Mouse (Mus musculus): Measurements from ENCODE around the gene Rtf1. TPM values are rescaled to one million over a fixed set of nuclear protein-coding genes. Genes with fewer than 3 reads are reported as not detected.
"Not testable (repeated sequence)": the region's sequence is repeated elsewhere in the genome, so short reads cannot be mapped to it uniquely, and the experiment has no call there.

Gene Rtf1
- total RNA-seq (2018; cell fraction: chromatin; rRNA removed), result 10 to 100 TPM; 17.3 to 59.2 (median 42.4) TPM
- total RNA-seq (2018; cell fraction: cytosol; rRNA removed), result 10 to 100 TPM; 16.8 to 29.5 (median 21.3) TPM
- total RNA-seq (2018; cell fraction: nucleus; rRNA removed), result 10 to 100 TPM; 14.9 to 44.5 (median 25.0) TPM
- polyA plus RNA-seq (2018), result 23.0 to 38.2 TPM (median 23.7 TPM) in 3 replicates

GRCm38 (mm10) chr2:119674525-119675214, at the start of gene Rtf1:
Gene Rtf1 (plus strand): TSS chr2:119675068.
- H3K79me2 ChIP-seq (ENCODE audit: inconsistent target), result peaks cover 45% of the 10 kb centered on the region
- peak within 1 kb of the TSS; percentile 62 for H3K27ac ChIP-seq
- peak within 1 kb of the TSS; percentile 81 for H3K4me3 ChIP-seq (ENCODE audit: inconsistent target)
- under 1% methylated on average over 47 of the region's 58 CpGs for WGBS (ENCODE audit: missing documents)
- H3K36me3 ChIP-seq (ENCODE audit: inconsistent target), result no peaks in the 10 kb centered on the region

- Histone ChIP-seq H3K27ac (no peak overlapping the region), H3K4me3 (ENCODE audit: inconsistent target) (no peak overlapping the region), H3K36me3 (ENCODE audit: inconsistent target) (0 out of 2 replicates have a peak, but pooled peaks cover 5% of the 10 kb centered on the region), H3K79me2 (ENCODE audit: inconsistent target) (no peaks in the 10 kb centered on the region)
- WGBS (ENCODE audit: missing documents), result 94% methylated on average over 1 of the region's 1 CpGs
Measured at GRCm38 (mm10) chr2:119636781-119637180, 38.1 kb upstream of the Rtf1 start.

- Histone ChIP-seq H3K79me2 (ENCODE audit: inconsistent target) (no peaks in the 10 kb centered on the region), H3K36me3 (ENCODE audit: inconsistent target) (0 out of 2 replicates have a peak, but pooled peaks cover 8% of the 10 kb centered on the region), H3K27ac (no peak overlapping the region), H3K4me3 (ENCODE audit: inconsistent target) (no peak overlapping the region)
- WGBS (ENCODE audit: missing documents), result 94% methylated on average over 5 of the region's 5 CpGs
Measured at GRCm38 (mm10) chr2:119641214-119641912, 33.5 kb upstream of the Rtf1 start.

DNA sequence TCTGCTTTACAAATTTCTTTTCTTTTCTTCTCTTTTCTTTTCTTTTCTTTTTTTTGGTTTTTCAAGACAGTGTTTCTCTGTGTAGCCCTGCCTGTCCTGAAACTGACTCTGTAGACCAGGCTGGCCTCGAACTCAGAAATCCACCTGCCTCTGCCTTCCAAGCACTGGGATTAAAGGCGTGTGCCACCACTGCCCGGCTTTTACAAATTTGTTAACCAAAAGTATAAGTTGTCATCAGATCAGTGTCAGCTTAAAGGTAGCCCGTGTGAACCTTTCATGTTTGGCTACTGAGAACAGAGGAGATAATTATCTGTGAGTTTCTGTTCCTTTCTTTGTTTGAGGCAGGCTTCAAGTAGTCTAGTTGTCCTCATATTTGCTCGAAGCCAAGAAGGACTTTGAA, 30.6 kb upstream of the Rtf1 start:
- no peak overlapping the region for H3K4me3 ChIP-seq (ENCODE audit: inconsistent target)
- 0 out of 2 replicates have a peak, but pooled peaks cover 21% of the 10 kb centered on the region for H3K36me3 ChIP-seq (ENCODE audit: inconsistent target)
- H3K27ac ChIP-seq, result no peak overlapping the region
- H3K79me2 ChIP-seq (ENCODE audit: inconsistent target), result no peaks in the 10 kb centered on the region
- 91% methylated on average over 5 of the region's 5 CpGs for WGBS (ENCODE audit: missing documents)

GRCm38 (mm10) chr2:119662220-119663182, 12.4 kb upstream of the Rtf1 start, which contains the start of gene Ndufaf1:
Gene Ndufaf1 (minus strand): TSS chr2:119662827.
- H3K4me3 ChIP-seq (ENCODE audit: inconsistent target), result peak within 1 kb of the TSS; percentile 92
- H3K79me2 ChIP-seq (ENCODE audit: inconsistent target), result peaks cover 10% of the 10 kb centered on the region; the same call in 1 of the 2 replicates
- 2% methylated on average over 44 of the region's 44 CpGs for WGBS (ENCODE audit: missing documents)
- peaks cover 17% of the 10 kb centered on the region; the same call in 1 of the 2 replicates for H3K36me3 ChIP-seq (ENCODE audit: inconsistent target)
- H3K27ac ChIP-seq, result peak within 1 kb of the TSS; percentile 32

- not testable (repeated sequence) for H3K4me3 ChIP-seq (ENCODE audit: inconsistent target); H3K36me3 ChIP-seq (ENCODE audit: inconsistent target); H3K27ac ChIP-seq; H3K79me2 ChIP-seq (ENCODE audit: inconsistent target)
- 82% methylated on average over 15 of the region's 23 CpGs for WGBS (ENCODE audit: missing documents)
Measured at GRCm38 (mm10) chr2:119665744-119666143, 9.1 kb upstream of the Rtf1 start.

- Histone ChIP-seq H3K36me3 (ENCODE audit: inconsistent target) (no peaks in the 10 kb centered on the region), H3K4me3 (ENCODE audit: inconsistent target) (no peak overlapping the region), H3K27ac (no peak overlapping the region), H3K79me2 (ENCODE audit: inconsistent target) (no peaks in the 10 kb centered on the region)
- 43% methylated on average over 7 of the region's 7 CpGs for WGBS (ENCODE audit: missing documents)
Measured at GRCm38 (mm10) chr2:119669010-119669409, 5.9 kb upstream of the Rtf1 start.

GRCm38 (mm10) chr2:119675215-119675784, 432 bp downstream of the Rtf1 start:
- under 1% methylated on average over 37 of the region's 39 CpGs for WGBS (ENCODE audit: missing documents)
- peaks cover 51% of the 10 kb centered on the region for H3K79me2 ChIP-seq (ENCODE audit: inconsistent target)
- no peak overlapping the region for H3K27ac ChIP-seq
- H3K4me3 ChIP-seq (ENCODE audit: inconsistent target), result peak overlapping the region; percentile 76
- H3K36me3 ChIP-seq (ENCODE audit: inconsistent target), result no peaks in the 10 kb centered on the region

DNA sequence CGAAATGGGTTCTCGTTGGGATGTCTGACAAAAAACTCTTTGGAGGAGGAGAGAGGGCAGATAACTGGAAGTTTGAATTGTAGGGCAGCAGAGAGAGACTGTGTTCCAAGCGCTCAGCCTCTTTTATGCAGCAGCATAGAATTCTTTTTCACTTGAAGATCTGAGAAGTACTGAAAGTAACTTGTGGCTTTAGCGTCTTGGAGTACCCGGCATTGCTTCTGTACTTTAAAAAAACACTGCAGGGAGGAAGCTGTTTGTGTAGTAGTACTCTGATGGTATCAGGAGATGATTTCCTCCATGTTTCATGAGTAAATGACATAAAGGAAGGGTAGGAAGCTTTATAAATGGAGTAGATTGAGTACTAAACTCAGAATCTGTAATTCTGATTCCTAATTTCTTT, 963 bp downstream of the Rtf1 start:
- no peak overlapping the region for H3K27ac ChIP-seq
- peaks cover 57% of the 10 kb centered on the region for H3K79me2 ChIP-seq (ENCODE audit: inconsistent target)
- WGBS (ENCODE audit: missing documents), result 0% methylated on average over 5 of the region's 5 CpGs
- no peaks in the 10 kb centered on the region for H3K36me3 ChIP-seq (ENCODE audit: inconsistent target)
- H3K4me3 ChIP-seq (ENCODE audit: inconsistent target), result peak overlapping the region; percentile 76

GRCm38 (mm10) chr2:119683706-119684105, 8.8 kb downstream of the Rtf1 start:
- no peak overlapping the region for H3K4me3 ChIP-seq (ENCODE audit: inconsistent target)
- H3K36me3 ChIP-seq (ENCODE audit: inconsistent target), result 0 out of 2 replicates have a peak, but pooled peaks cover 4% of the 10 kb centered on the region
- WGBS (ENCODE audit: missing documents), result 100% methylated on average over 1 of the region's 2 CpGs

GRCm38 (mm10) chr2:119692003-119692701, 17.3 kb downstream of the Rtf1 start:
- no peak overlapping the region for H3K27ac ChIP-seq
- peaks cover 40% of the 10 kb centered on the region; the same call in 1 of the 2 replicates for H3K79me2 ChIP-seq (ENCODE audit: inconsistent target)
- H3K36me3 ChIP-seq (ENCODE audit: inconsistent target), result no peaks in the 10 kb centered on the region
- H3K4me3 ChIP-seq (ENCODE audit: inconsistent target), result no peak overlapping the region
- WGBS (ENCODE audit: missing documents), result 85% methylated on average over 7 of the region's 9 CpGs

More at GRCm38 (mm10) chr2:119683706-119684105, 8.8 kb downstream of the Rtf1 start:
- peaks cover 87% of the 10 kb centered on the region for H3K79me2 ChIP-seq (ENCODE audit: inconsistent target)
- H3K27ac ChIP-seq, result no peak overlapping the region

DNA sequence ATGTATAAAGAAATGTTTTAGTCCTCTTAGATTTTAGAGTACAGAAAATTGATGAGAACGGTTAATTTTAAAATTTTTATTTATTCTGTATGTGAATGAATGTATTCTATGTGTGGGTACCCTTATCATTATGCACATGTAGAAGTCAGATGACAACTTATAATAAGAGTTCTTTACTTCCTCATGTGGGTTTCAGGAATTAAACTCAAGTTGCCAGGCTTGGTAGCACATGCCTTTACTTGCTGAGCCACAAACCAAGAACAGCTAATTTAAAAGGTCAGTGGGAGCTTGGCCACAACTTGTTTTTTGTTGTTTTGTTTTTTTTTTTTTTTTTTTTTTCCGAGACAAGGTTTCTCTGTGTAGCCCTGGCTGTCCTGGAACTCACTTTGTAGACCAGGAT, 20.0 kb downstream of the Rtf1 start:
- peaks cover 34% of the 10 kb centered on the region; the same call in 1 of the 2 replicates for H3K79me2 ChIP-seq (ENCODE audit: inconsistent target)
- H3K36me3 ChIP-seq (ENCODE audit: inconsistent target), result no peaks in the 10 kb centered on the region
- H3K4me3 ChIP-seq (ENCODE audit: inconsistent target), result no peak overlapping the region
- no peak overlapping the region for H3K27ac ChIP-seq
- 88% methylated on average over 1 of the region's 2 CpGs for WGBS (ENCODE audit: missing documents)

GRCm38 (mm10) chr2:119696111-119696510, 21.2 kb downstream of the Rtf1 start:
- Histone ChIP-seq H3K79me2 (ENCODE audit: inconsistent target) (peaks cover 21% of the 10 kb centered on the region; the same call in 1 of the 2 replicates), H3K36me3 (ENCODE audit: inconsistent target) (no peaks in the 10 kb centered on the region), H3K4me3 (ENCODE audit: inconsistent target) (no peak overlapping the region), H3K27ac (no peak overlapping the region)
- WGBS (ENCODE audit: missing documents), result 89% methylated on average over 1 of the region's 1 CpGs

All from macrophage (primary cell).